Mouse (Mus musculus): Measurements from ENCODE around the gene Abca12. TPM values are rescaled to one million over a fixed set of nuclear protein-coding genes. Genes with fewer than 3 reads are reported as not detected.

The Abca12 gene
- polyA plus RNA-seq, 1 experiment: 0.11 TPM

DNA sequence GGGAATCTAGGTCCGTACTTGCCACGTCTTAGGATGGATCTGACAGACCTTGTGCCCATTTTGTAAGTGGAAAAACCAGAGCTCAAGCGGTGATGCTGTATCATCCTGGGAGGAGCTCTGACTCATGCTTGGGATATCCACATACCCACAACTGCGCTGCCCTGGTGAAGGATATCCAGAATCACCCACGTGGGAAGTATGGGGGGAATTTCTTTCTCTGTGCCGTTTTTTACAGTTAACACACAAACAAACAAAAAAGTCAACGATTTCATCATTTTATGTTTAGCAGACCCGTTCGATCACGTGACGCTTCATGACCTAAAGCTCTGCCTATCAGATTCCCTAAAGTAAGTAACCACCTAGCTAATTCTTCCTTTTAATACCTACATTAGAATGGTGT, 1.6 kb downstream of the Abca12 start:
- H3K36me3 ChIP-seq (ENCODE audit: control insufficient read depth, insufficient read depth, low read length): no peaks in the 10 kb centered on the region
- DNase-seq: no peak
- no peaks in the 10 kb centered on the region for H3K4me1 ChIP-seq (replicated peaks; ENCODE audit: control insufficient read depth, insufficient read depth, low read length)
- TF ChIP-seq POLR2A (IDR thresholded peaks at IDR 0.05; ENCODE audit: control insufficient read depth, extremely low read depth, insufficient read depth, low read length, poor library complexity) (no peak), CTCF (IDR thresholded peaks at IDR 0.05; ENCODE audit: borderline replicate concordance, control insufficient read depth, extremely low read depth, insufficient read depth, low read length, poor library complexity) (no peak)
- 89% methylated on average over 11 of the region's 11 CpGs for WGBS
- H3K27me3 ChIP-seq (ENCODE audit: control insufficient read depth, insufficient read depth, low read length): no peaks in the 10 kb centered on the region
- H3K27ac ChIP-seq (ENCODE audit: control insufficient read depth, insufficient read depth, low read length): no peak overlapping the region
- no peak overlapping the region for H3K4me3 ChIP-seq (ENCODE audit: control insufficient read depth, insufficient read depth, low read length)

- Histone ChIP-seq H3K4me3 (ENCODE audit: control insufficient read depth, insufficient read depth, low read length) (no peak overlapping the region), H3K27ac (ENCODE audit: control insufficient read depth, insufficient read depth, low read length) (no peak overlapping the region), H3K4me1 (replicated peaks; ENCODE audit: control insufficient read depth, insufficient read depth, low read length) (no peaks in the 10 kb centered on the region), H3K36me3 (ENCODE audit: control insufficient read depth, insufficient read depth, low read length) (no peaks in the 10 kb centered on the region), H3K27me3 (ENCODE audit: control insufficient read depth, insufficient read depth, low read length) (no peaks in the 10 kb centered on the region)
- DNase-seq: no peak
- TF ChIP-seq POLR2A (IDR thresholded peaks at IDR 0.05; ENCODE audit: control insufficient read depth, extremely low read depth, insufficient read depth, low read length, poor library complexity) (no peak), CTCF (IDR thresholded peaks at IDR 0.05; ENCODE audit: borderline replicate concordance, control insufficient read depth, extremely low read depth, insufficient read depth, low read length, poor library complexity) (no peak)
- WGBS: 86% methylated on average over 7 of the region's 7 CpGs
Measured at GRCm38 (mm10) chr1:71407711-71408110, 7.0 kb downstream of the Abca12 start.

DNA sequence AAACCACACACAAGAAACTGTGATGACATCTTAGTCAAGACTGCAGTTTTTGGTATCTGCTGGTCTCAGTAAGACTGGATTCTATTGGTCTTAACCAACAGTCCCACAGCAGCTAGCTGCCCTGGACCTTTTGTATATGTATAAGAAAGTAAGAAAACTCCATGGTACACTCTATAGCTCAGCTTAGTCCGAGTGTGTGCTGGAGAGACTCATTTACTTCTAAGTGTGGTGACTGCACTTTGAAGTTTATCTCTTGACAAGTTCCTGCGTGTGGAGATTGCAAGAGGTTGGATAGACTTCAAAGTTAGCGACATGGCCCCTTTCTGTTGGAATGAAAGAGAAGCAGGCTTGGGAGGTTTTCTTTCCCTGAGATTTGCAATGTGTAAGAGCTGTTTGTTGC, 17.1 kb downstream of the Abca12 start:
- no peaks in the 10 kb centered on the region for H3K4me1 ChIP-seq (replicated peaks; ENCODE audit: control insufficient read depth, insufficient read depth, low read length)
- H3K36me3 ChIP-seq (ENCODE audit: control insufficient read depth, insufficient read depth, low read length): no peaks in the 10 kb centered on the region
- no peak overlapping the region for H3K27ac ChIP-seq (ENCODE audit: control insufficient read depth, insufficient read depth, low read length)
- WGBS: 72% methylated on average over 3 of the region's 3 CpGs
- no peaks in the 10 kb centered on the region for H3K27me3 ChIP-seq (ENCODE audit: control insufficient read depth, insufficient read depth, low read length)
- DNase-seq: no peak
- no peak overlapping the region for H3K4me3 ChIP-seq (ENCODE audit: control insufficient read depth, insufficient read depth, low read length)
- TF ChIP-seq POLR2A (IDR thresholded peaks at IDR 0.05; ENCODE audit: control insufficient read depth, extremely low read depth, insufficient read depth, low read length, poor library complexity) (no peak), CTCF (IDR thresholded peaks at IDR 0.05; ENCODE audit: borderline replicate concordance, control insufficient read depth, extremely low read depth, insufficient read depth, low read length, poor library complexity) (no peak)

DNA sequence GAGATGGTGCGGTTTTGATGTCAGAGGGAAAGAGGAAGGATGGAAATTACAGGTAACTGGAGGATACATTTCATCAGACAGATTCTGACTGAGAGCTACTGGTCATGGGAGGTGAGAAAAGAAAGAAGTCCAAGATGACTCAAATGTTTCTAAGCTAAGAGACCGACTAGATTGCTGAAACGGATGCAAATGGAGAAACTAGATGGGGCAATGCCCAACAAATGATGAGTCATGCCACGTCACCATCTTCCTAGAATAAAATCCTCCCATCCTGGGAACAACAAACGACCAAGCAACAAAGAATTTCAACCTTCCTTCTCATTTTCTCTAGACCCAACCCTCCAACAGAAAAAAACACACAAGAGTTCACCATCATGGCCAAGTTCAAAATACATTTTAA, 18.6 kb downstream of the Abca12 start:
- no peaks in the 10 kb centered on the region for H3K4me1 ChIP-seq (replicated peaks; ENCODE audit: control insufficient read depth, insufficient read depth, low read length)
- no peaks in the 10 kb centered on the region for H3K27me3 ChIP-seq (ENCODE audit: control insufficient read depth, insufficient read depth, low read length)
- no peaks in the 10 kb centered on the region for H3K36me3 ChIP-seq (ENCODE audit: control insufficient read depth, insufficient read depth, low read length)
- H3K27ac ChIP-seq (ENCODE audit: control insufficient read depth, insufficient read depth, low read length): no peak overlapping the region
- TF ChIP-seq CTCF (IDR thresholded peaks at IDR 0.05; ENCODE audit: borderline replicate concordance, control insufficient read depth, extremely low read depth, insufficient read depth, low read length, poor library complexity): no peak
- TF ChIP-seq POLR2A (IDR thresholded peaks at IDR 0.05; ENCODE audit: control insufficient read depth, extremely low read depth, insufficient read depth, low read length, poor library complexity): no peak
- 85% methylated on average over 5 of the region's 5 CpGs for WGBS
- no peak overlapping the region for H3K4me3 ChIP-seq (ENCODE audit: control insufficient read depth, insufficient read depth, low read length)
- no peak for DNase-seq

DNA sequence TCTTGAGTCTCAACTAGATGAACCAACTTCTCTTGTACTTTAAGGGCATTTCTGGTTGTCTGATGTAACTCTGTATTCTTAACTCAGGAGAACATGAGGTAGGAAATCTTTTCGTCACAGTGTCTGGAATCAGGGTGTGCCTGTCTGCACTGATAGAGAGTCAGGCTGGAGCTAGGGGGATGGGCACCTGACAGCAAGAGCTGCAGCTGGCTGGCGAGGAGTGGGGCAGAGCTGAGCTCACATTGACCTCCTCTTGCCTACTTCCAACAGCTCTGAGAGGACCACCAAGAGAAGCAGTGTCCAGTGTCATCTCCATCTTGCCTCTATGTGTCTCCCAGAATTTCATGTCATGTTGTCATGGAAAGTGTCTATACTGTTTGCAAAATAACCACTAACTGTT, 20.5 kb downstream of the Abca12 start:
- TF ChIP-seq CTCF (IDR thresholded peaks at IDR 0.05; ENCODE audit: borderline replicate concordance, control insufficient read depth, extremely low read depth, insufficient read depth, low read length, poor library complexity) (no peak), POLR2A (IDR thresholded peaks at IDR 0.05; ENCODE audit: control insufficient read depth, extremely low read depth, insufficient read depth, low read length, poor library complexity) (no peak)
- WGBS: 81% methylated on average over 2 of the region's 2 CpGs
- H3K4me1 ChIP-seq (replicated peaks; ENCODE audit: control insufficient read depth, insufficient read depth, low read length): no peaks in the 10 kb centered on the region
- no peaks in the 10 kb centered on the region for H3K36me3 ChIP-seq (ENCODE audit: control insufficient read depth, insufficient read depth, low read length)
- no peak for DNase-seq
- H3K27ac ChIP-seq (ENCODE audit: control insufficient read depth, insufficient read depth, low read length): no peak overlapping the region
- no peaks in the 10 kb centered on the region for H3K27me3 ChIP-seq (ENCODE audit: control insufficient read depth, insufficient read depth, low read length)
- H3K4me3 ChIP-seq (ENCODE audit: control insufficient read depth, insufficient read depth, low read length): no peak overlapping the region

GRCm38 (mm10) chr1:71393489-71393888, 21.2 kb downstream of the Abca12 start:
- Histone ChIP-seq H3K36me3 (ENCODE audit: control insufficient read depth, insufficient read depth, low read length) (no peaks in the 10 kb centered on the region), H3K4me1 (replicated peaks; ENCODE audit: control insufficient read depth, insufficient read depth, low read length) (no peaks in the 10 kb centered on the region), H3K27ac (ENCODE audit: control insufficient read depth, insufficient read depth, low read length) (no peak overlapping the region), H3K27me3 (ENCODE audit: control insufficient read depth, insufficient read depth, low read length) (no peaks in the 10 kb centered on the region), H3K4me3 (ENCODE audit: control insufficient read depth, insufficient read depth, low read length) (no peak overlapping the region)
- 94% methylated on average over 8 of the region's 8 CpGs for WGBS
- no peak for DNase-seq
- TF ChIP-seq CTCF (IDR thresholded peaks at IDR 0.05; ENCODE audit: borderline replicate concordance, control insufficient read depth, extremely low read depth, insufficient read depth, low read length, poor library complexity) (no peak), POLR2A (IDR thresholded peaks at IDR 0.05; ENCODE audit: control insufficient read depth, extremely low read depth, insufficient read depth, low read length, poor library complexity) (no peak)

- TF ChIP-seq CTCF (IDR thresholded peaks at IDR 0.05; ENCODE audit: borderline replicate concordance, control insufficient read depth, extremely low read depth, insufficient read depth, low read length, poor library complexity) (no peak), POLR2A (IDR thresholded peaks at IDR 0.05; ENCODE audit: control insufficient read depth, extremely low read depth, insufficient read depth, low read length, poor library complexity) (no peak)
- H3K4me1 ChIP-seq (replicated peaks; ENCODE audit: control insufficient read depth, insufficient read depth, low read length): no peaks in the 10 kb centered on the region
- H3K36me3 ChIP-seq (ENCODE audit: control insufficient read depth, insufficient read depth, low read length): no peaks in the 10 kb centered on the region
- no peak for DNase-seq
- H3K27ac ChIP-seq (ENCODE audit: control insufficient read depth, insufficient read depth, low read length): no peak overlapping the region
- no peak overlapping the region for H3K4me3 ChIP-seq (ENCODE audit: control insufficient read depth, insufficient read depth, low read length)
- 96% methylated on average over 2 of the region's 2 CpGs for WGBS
- H3K27me3 ChIP-seq (ENCODE audit: control insufficient read depth, insufficient read depth, low read length): no peaks in the 10 kb centered on the region
Measured at GRCm38 (mm10) chr1:71392463-71392862, 22.2 kb downstream of the Abca12 start.

Measured in thymus, adult 2 months (tissue).